Mouse (Mus musculus): ENCODE results near the gene Herc3. TPM values are rescaled to one million over a fixed set of nuclear protein-coding genes. Genes with fewer than 3 reads are reported as not detected.
"Not testable (repeated sequence)": the region's sequence is repeated elsewhere in the genome, so short reads cannot be mapped to it uniquely, and the experiment has no call there.

Herc3 gene
- 9.8 and 13.5 TPM in 2 replicates for polyA plus RNA-seq (2014; fragmentation: Nextera tagmentation; extraction: Ambion mirVana)

- under 1% methylated on average over 76 of the region's 83 CpGs for WGBS
- Histone ChIP-seq H3K9ac (ENCODE audit: low read length) (peak within 1 kb of the TSS; percentile 64), H3K36me3 (ENCODE audit: control insufficient read depth, insufficient read depth, low read length) (no peaks in the 10 kb centered on the region), H3K4me3 (ENCODE audit: low read depth, low read length) (peak within 1 kb of the TSS; percentile 74), H3K27ac (ENCODE audit: low read depth) (peak within 1 kb of the TSS; percentile 73; the same call in 1 of the 2 replicates), H3K27me3 (replicated peaks; ENCODE audit: control insufficient read depth, insufficient read depth, low read length) (no peaks in the 10 kb centered on the region), H3K9me3 (ENCODE audit: control insufficient read depth, low read length) (no peaks in the 10 kb centered on the region), H3K4me2 (ENCODE audit: low read length) (peak within 1 kb of the TSS; percentile 77), H3K4me1 (replicated peaks; ENCODE audit: control insufficient read depth, insufficient read depth, low read length) (peaks cover 7% of the 10 kb centered on the region)
- DNase-seq (ENCODE audit: low spot score): peak; percentile 84
- ATAC-seq (replicated peaks; ENCODE audit: low FRiP score, low TSS enrichment, low read depth): peak; percentile 88
These were observed at the start of gene Herc3 for GRCm38 (mm10) chr6:58831232-58832009. Gene Herc3, plus strand, starts transcription at chr6:58831465.

- Histone ChIP-seq H3K9ac (ENCODE audit: low read length) (no peak overlapping the region), H3K4me3 (ENCODE audit: low read depth, low read length) (no peak overlapping the region), H3K9me3 (ENCODE audit: control insufficient read depth, low read length) (no peaks in the 10 kb centered on the region), H3K36me3 (ENCODE audit: control insufficient read depth, insufficient read depth, low read length) (no peaks in the 10 kb centered on the region), H3K27ac (ENCODE audit: low read depth) (no peak overlapping the region), H3K27me3 (replicated peaks; ENCODE audit: control insufficient read depth, insufficient read depth, low read length) (no peaks in the 10 kb centered on the region), H3K4me1 (replicated peaks; ENCODE audit: control insufficient read depth, insufficient read depth, low read length) (no peaks in the 10 kb centered on the region), H3K4me2 (ENCODE audit: low read length) (no peak overlapping the region)
- no peak for ATAC-seq (replicated peaks; ENCODE audit: low FRiP score, low TSS enrichment, low read depth)
- DNase-seq (ENCODE audit: low spot score): no peak
These were observed 29.9 kb upstream of the Herc3 start for GRCm38 (mm10) chr6:58801394-58801793.

- Histone ChIP-seq H3K27me3 (replicated peaks; ENCODE audit: control insufficient read depth, insufficient read depth, low read length) (no peaks in the 10 kb centered on the region), H3K27ac (ENCODE audit: low read depth) (no peak overlapping the region), H3K4me3 (ENCODE audit: low read depth, low read length) (no peak overlapping the region), H3K4me1 (replicated peaks; ENCODE audit: control insufficient read depth, insufficient read depth, low read length) (no peaks in the 10 kb centered on the region), H3K9me3 (ENCODE audit: control insufficient read depth, low read length) (no peaks in the 10 kb centered on the region), H3K36me3 (ENCODE audit: control insufficient read depth, insufficient read depth, low read length) (no peaks in the 10 kb centered on the region), H3K9ac (ENCODE audit: low read length) (no peak overlapping the region), H3K4me2 (ENCODE audit: low read length) (no peak overlapping the region)
- ATAC-seq (replicated peaks; ENCODE audit: low FRiP score, low TSS enrichment, low read depth) (no peak), DNase-seq (ENCODE audit: low spot score) (no peak)
These were observed 16.9 kb upstream of the Herc3 start for GRCm38 (mm10) chr6:58814381-58814780.

- H3K9ac ChIP-seq (ENCODE audit: low read length); H3K36me3 ChIP-seq (ENCODE audit: control insufficient read depth, insufficient read depth, low read length); H3K9me3 ChIP-seq (ENCODE audit: control insufficient read depth, low read length); H3K27me3 ChIP-seq (replicated peaks; ENCODE audit: control insufficient read depth, insufficient read depth, low read length); H3K4me1 ChIP-seq (replicated peaks; ENCODE audit: control insufficient read depth, insufficient read depth, low read length); H3K4me3 ChIP-seq (ENCODE audit: low read depth, low read length); H3K4me2 ChIP-seq (ENCODE audit: low read length); H3K27ac ChIP-seq (ENCODE audit: low read depth); ATAC-seq (replicated peaks; ENCODE audit: low FRiP score, low TSS enrichment, low read depth); DNase-seq (ENCODE audit: low spot score): not testable (repeated sequence)
- 97% methylated on average over 5 of the region's 11 CpGs for WGBS
These were observed 14.2 kb upstream of the Herc3 start for GRCm38 (mm10) chr6:58817037-58817436.

- no peak for ATAC-seq (replicated peaks; ENCODE audit: low FRiP score, low TSS enrichment, low read depth)
- H3K36me3 ChIP-seq (ENCODE audit: control insufficient read depth, insufficient read depth, low read length): no peaks in the 10 kb centered on the region
- H3K4me1 ChIP-seq (replicated peaks; ENCODE audit: control insufficient read depth, insufficient read depth, low read length): no peaks in the 10 kb centered on the region
- H3K9me3 ChIP-seq (ENCODE audit: control insufficient read depth, low read length): no peaks in the 10 kb centered on the region
- DNase-seq (ENCODE audit: low spot score): no peak
- H3K27me3 ChIP-seq (replicated peaks; ENCODE audit: control insufficient read depth, insufficient read depth, low read length): no peaks in the 10 kb centered on the region
- H3K4me3 ChIP-seq (ENCODE audit: low read depth, low read length): no peak overlapping the region
- H3K4me2 ChIP-seq (ENCODE audit: low read length): no peak overlapping the region
- H3K27ac ChIP-seq (ENCODE audit: low read depth): no peak overlapping the region
- H3K9ac ChIP-seq (ENCODE audit: low read length): no peak overlapping the region
- 70% methylated on average over 2 of the region's 2 CpGs for WGBS
These were observed 5.6 kb upstream of the Herc3 start for GRCm38 (mm10) chr6:58825619-58826018.

- Histone ChIP-seq H3K4me3 (ENCODE audit: low read depth, low read length) (no peak overlapping the region), H3K9me3 (ENCODE audit: control insufficient read depth, low read length) (no peaks in the 10 kb centered on the region), H3K4me2 (ENCODE audit: low read length) (no peak overlapping the region), H3K27me3 (replicated peaks; ENCODE audit: control insufficient read depth, insufficient read depth, low read length) (no peaks in the 10 kb centered on the region), H3K9ac (ENCODE audit: low read length) (no peak overlapping the region), H3K4me1 (replicated peaks; ENCODE audit: control insufficient read depth, insufficient read depth, low read length) (no peaks in the 10 kb centered on the region), H3K27ac (ENCODE audit: low read depth) (no peak overlapping the region), H3K36me3 (ENCODE audit: control insufficient read depth, insufficient read depth, low read length) (no peaks in the 10 kb centered on the region)
- ATAC-seq (replicated peaks; ENCODE audit: low FRiP score, low TSS enrichment, low read depth) (no peak), DNase-seq (ENCODE audit: low spot score) (no peak)
- 81% methylated on average over 2 of the region's 2 CpGs for WGBS
These were observed 5.2 kb upstream of the Herc3 start for GRCm38 (mm10) chr6:58826089-58826488.

GRCm38 (mm10) chr6:58828582-58828981 is 2.7 kb upstream of the Herc3 start:
- Histone ChIP-seq H3K36me3 (ENCODE audit: control insufficient read depth, insufficient read depth, low read length) (no peaks in the 10 kb centered on the region), H3K4me2 (ENCODE audit: low read length) (no peak overlapping the region), H3K9ac (ENCODE audit: low read length) (no peak overlapping the region), H3K9me3 (ENCODE audit: control insufficient read depth, low read length) (no peaks in the 10 kb centered on the region), H3K27me3 (replicated peaks; ENCODE audit: control insufficient read depth, insufficient read depth, low read length) (no peaks in the 10 kb centered on the region), H3K4me3 (ENCODE audit: low read depth, low read length) (no peak overlapping the region), H3K4me1 (replicated peaks; ENCODE audit: control insufficient read depth, insufficient read depth, low read length) (peaks cover 7% of the 10 kb centered on the region), H3K27ac (ENCODE audit: low read depth) (no peak overlapping the region)
- no peak for ATAC-seq (replicated peaks; ENCODE audit: low FRiP score, low TSS enrichment, low read depth)
- no peak for DNase-seq (ENCODE audit: low spot score)
- WGBS: 90% methylated on average over 1 of the region's 1 CpGs

- no peaks in the 10 kb centered on the region for H3K36me3 ChIP-seq (ENCODE audit: control insufficient read depth, insufficient read depth, low read length)
- peak; percentile 25; the same call in 1 of the 2 replicates for ATAC-seq (replicated peaks; ENCODE audit: low FRiP score, low TSS enrichment, low read depth)
- H3K27me3 ChIP-seq (replicated peaks; ENCODE audit: control insufficient read depth, insufficient read depth, low read length): no peaks in the 10 kb centered on the region
- WGBS: 13% methylated on average over 7 of the region's 7 CpGs
- no peak overlapping the region for H3K9ac ChIP-seq (ENCODE audit: low read length)
- no peak for DNase-seq (ENCODE audit: low spot score)
- no peaks in the 10 kb centered on the region for H3K9me3 ChIP-seq (ENCODE audit: control insufficient read depth, low read length)
- H3K4me2 ChIP-seq (ENCODE audit: low read length): peak overlapping the region; percentile 77
- H3K27ac ChIP-seq (ENCODE audit: low read depth): no peak overlapping the region
- H3K4me3 ChIP-seq (ENCODE audit: low read depth, low read length): peak overlapping the region; percentile 74
- H3K4me1 ChIP-seq (replicated peaks; ENCODE audit: control insufficient read depth, insufficient read depth, low read length): peaks cover 7% of the 10 kb centered on the region
These were observed 429 bp upstream of the Herc3 start for GRCm38 (mm10) chr6:58830840-58831231.

GRCm38 (mm10) chr6:58832591-58833018 is 1.3 kb downstream of the Herc3 start:
- WGBS: 37% methylated on average over 7 of the region's 7 CpGs
- DNase-seq (ENCODE audit: low spot score): no peak
- H3K36me3 ChIP-seq (ENCODE audit: control insufficient read depth, insufficient read depth, low read length): no peaks in the 10 kb centered on the region
- H3K27me3 ChIP-seq (replicated peaks; ENCODE audit: control insufficient read depth, insufficient read depth, low read length): no peaks in the 10 kb centered on the region
- H3K9me3 ChIP-seq (ENCODE audit: control insufficient read depth, low read length): no peaks in the 10 kb centered on the region
- peaks cover 7% of the 10 kb centered on the region for H3K4me1 ChIP-seq (replicated peaks; ENCODE audit: control insufficient read depth, insufficient read depth, low read length)
- H3K4me2 ChIP-seq (ENCODE audit: low read length): peak overlapping the region; percentile 77
- H3K27ac ChIP-seq (ENCODE audit: low read depth): no peak overlapping the region
- no peak for ATAC-seq (replicated peaks; ENCODE audit: low FRiP score, low TSS enrichment, low read depth)
- H3K9ac ChIP-seq (ENCODE audit: low read length): 0 out of 2 replicates have a peak overlapping the region, but pooled peaks have one; percentile 64
- H3K4me3 ChIP-seq (ENCODE audit: low read depth, low read length): peak overlapping the region; percentile 74

All from intestine, embryonic 14.5 days (tissue).